Mouse (Mus musculus) bone marrow, adult 2 months (tissue): ENCODE data around the gene Pmepa1. TPM values are rescaled to one million over a fixed set of nuclear protein-coding genes. Genes with fewer than 3 reads are reported as not detected.

ENCODE experiments used
- H3K27ac ChIP-seq: fragments of 200-500 bp; 2 replicates; pipeline ENCODE4 v1.5.1; 2012; ENCODE audit warnings: low read depth, mild to moderate bottlenecking, control low read depth, inconsistent platforms, low read length; ENCODE audit not compliant: control insufficient read depth, poor library complexity, insufficient read depth
- H3K4me1 ChIP-seq: fragments of 200-500 bp; 2 replicates; pipeline ENCODE4 v1.6.1; 2011; ENCODE audit warnings: low read length; ENCODE audit not compliant: control insufficient read depth, insufficient read depth
- H3K4me3 ChIP-seq: fragments of 200-500 bp; replicated peaks from 2 replicates; pipeline ENCODE3; 2011; ENCODE audit warnings: mild to moderate bottlenecking, low read depth, low read length, control low read depth; ENCODE audit not compliant: control insufficient read depth
- CTCF ChIP-seq: fragments of 200-500 bp; IDR thresholded peaks from 2 replicates; pipeline ENCODE4 v1.5.1; 2011; ENCODE audit warnings: low read length, control low read depth; ENCODE audit not compliant: control insufficient read depth, insufficient read depth
- POLR2A ChIP-seq: fragments of 200-500 bp; IDR thresholded peaks from 2 replicates; pipeline ENCODE4 v1.6.1; 2011; ENCODE audit warnings: low read depth, mild to moderate bottlenecking, control low read depth, low read length, borderline replicate concordance; ENCODE audit not compliant: control insufficient read depth
- WGBS: fragments of 180-500 bp; shearing (Covaris S2); methylation state at CpG from one replicate; pipeline ENCODE4 v1.1.7; 2018; 5-methylcytosine and 5-hydroxymethylcytosine counted together
- polyA plus RNA-seq: library from polyadenylated mRNA; stranded (reverse); fragments of >200 nt; gene quantifications from 2 replicates; pipeline ENCODE4 v1.2.4, GENCODE M21; 2011; ENCODE audit warnings: low replicate concordance; ENCODE audit not compliant: missing spikeins, insufficient read depth, insufficient read length

Gene Pmepa1
- polyA plus RNA-seq, 1 experiment, result 12.5 TPM

GRCm38 (mm10) chr2:173177481-173177880 is 98.9 kb downstream of the Pmepa1 start:
- H3K4me3 ChIP-seq, result no peak overlapping the region
- H3K27ac ChIP-seq, result no peak overlapping the region
- no peak for TF ChIP-seq POLR2A
- TF ChIP-seq CTCF, result no peak
- WGBS, result 15% methylated on average over 5 of the region's 5 CpGs
- H3K4me1 ChIP-seq, result peaks cover 5% of the 10 kb centered on the region; the same call in 1 of the 2 replicates

GRCm38 (mm10) chr2:173175703-173176102 is 100.6 kb downstream of the Pmepa1 start:
- no peak overlapping the region for H3K4me3 ChIP-seq
- H3K4me1 ChIP-seq, result peaks cover 7% of the 10 kb centered on the region; the same call in 1 of the 2 replicates
- 82% methylated on average over 5 of the region's 5 CpGs for WGBS
- TF ChIP-seq CTCF (no peak), POLR2A (no peak)
- H3K27ac ChIP-seq, result no peak overlapping the region

GRCm38 (mm10) chr2:173174569-173174968 is 101.8 kb downstream of the Pmepa1 start:
- H3K4me1 ChIP-seq, result peaks cover 7% of the 10 kb centered on the region; the same call in 1 of the 2 replicates
- no peak overlapping the region for H3K4me3 ChIP-seq
- TF ChIP-seq CTCF, result no peak
- TF ChIP-seq POLR2A, result no peak
- H3K27ac ChIP-seq, result no peak overlapping the region
- 32% methylated on average over 1 of the region's 1 CpGs for WGBS

Other genes starting within 250 kb of the Pmepa1 start
- not detected in 2 replicates for gene Ctcfl, start 157.0 kb downstream of the Pmepa1 start, polyA plus RNA-seq
- 4.9 and 16.4 TPM in 2 replicates for gene Pck1, start 123.5 kb downstream of the Pmepa1 start, polyA plus RNA-seq
- gene Zbp1, start 57.6 kb downstream of the Pmepa1 start, polyA plus RNA-seq, result 8.1 and 9.1 TPM in 2 replicates
- gene 1700021F07Rik, start 246.1 kb upstream of the Pmepa1 start, polyA plus RNA-seq, result not detected in 2 replicates